Mouse (Mus musculus) kidney, embryonic 15.5 days (tissue): Measurements from ENCODE around the gene B4galnt3. TPM values are rescaled to one million over a fixed set of nuclear protein-coding genes. Genes with fewer than 3 reads are reported as not detected.
A peak's percentile ranks its signal among the peaks of the same experiment; 100 is the strongest.

Source experiments
- ATAC-seq: fragments of 200-750 bp; cut with Nextera tagmentation; replicated peaks from 2 replicates; pipeline ENCODE4 v1.8.0; 2017; ENCODE audit warnings: moderate TSS enrichment; ENCODE audit not compliant: low FRiP score
- H3K27ac ChIP-seq: fragments of 300-500 bp; sonication (generic); 2 replicates; pipeline ENCODE4 v1.5.1; 2015; ENCODE audit warnings: mild to moderate bottlenecking, inconsistent platforms
- H3K27me3 ChIP-seq: fragments of 300-500 bp; sonication (generic); 2 replicates; pipeline ENCODE4 v1.6.1; 2015; ENCODE audit warnings: inconsistent platforms
- H3K36me3 ChIP-seq: fragments of 300-500 bp; sonication (generic); 2 replicates; pipeline ENCODE4 v1.6.1; 2015; ENCODE audit warnings: inconsistent platforms
- H3K4me1 ChIP-seq: fragments of 300-500 bp; sonication (generic); 2 replicates; pipeline ENCODE4 v1.6.1; 2015; ENCODE audit warnings: inconsistent platforms
- H3K4me2 ChIP-seq: fragments of 300-500 bp; sonication (generic); 2 replicates; pipeline ENCODE4 v1.6.1; 2015; ENCODE audit warnings: moderate library complexity, mild to moderate bottlenecking, inconsistent platforms
- H3K4me3 ChIP-seq: fragments of 300-500 bp; sonication (generic); replicated peaks from 2 replicates; pipeline ENCODE4 v1.5.1; 2015; ENCODE audit warnings: mild to moderate bottlenecking, inconsistent platforms
- H3K9ac ChIP-seq: fragments of 300-500 bp; sonication (generic); 2 replicates; pipeline ENCODE4 v1.6.1; 2015; ENCODE audit warnings: mild to moderate bottlenecking, inconsistent platforms
- H3K9me3 ChIP-seq: fragments of 300-500 bp; sonication (generic); replicated peaks from 2 replicates; pipeline ENCODE4 v1.6.1; 2016; ENCODE audit warnings: inconsistent platforms
- WGBS: fragments of 180-500 bp; shearing (Covaris S2); methylation state at CpG from one replicate; pipeline ENCODE4 v1.1.7; 2015; ENCODE audit warnings: mixed read lengths; 5-methylcytosine and 5-hydroxymethylcytosine counted together
- polyA plus RNA-seq: library from polyadenylated mRNA; unstranded; fragments of >200 nt; fragmentation: Nextera tagmentation; extraction: Ambion mirVana; gene quantifications from 2 replicates; pipeline ENCODE4 v1.2.1, GENCODE M21; 2015

Gene B4galnt3
- polyA plus RNA-seq, 1 experiment from 2014 or later = 2.2 TPM

GRCm38 (mm10) chr6:120211536-120211935, 82.8 kb downstream of the B4galnt3 start:
- Histone ChIP-seq H3K27me3 (no peaks in the 10 kb centered on the region), H3K4me3 (no peak overlapping the region), H3K27ac (no peak overlapping the region), H3K4me1 (no peaks in the 10 kb centered on the region), H3K9ac (no peak overlapping the region), H3K36me3 (peaks cover 6% of the 10 kb centered on the region; the same call in 1 of the 2 replicates), H3K4me2 (no peak overlapping the region), H3K9me3 (no peaks in the 10 kb centered on the region)
- 76% methylated on average over 6 of the region's 6 CpGs for WGBS
- no peak for ATAC-seq

- no peak overlapping the region for H3K4me3 ChIP-seq
- H3K4me1 ChIP-seq = peaks cover 9% of the 10 kb centered on the region; the same call in 1 of the 2 replicates
- no peaks in the 10 kb centered on the region for H3K27me3 ChIP-seq
- no peak overlapping the region for H3K9ac ChIP-seq
- H3K4me2 ChIP-seq = no peak overlapping the region
- H3K9me3 ChIP-seq = no peaks in the 10 kb centered on the region
- no peak for ATAC-seq
- 93% methylated on average over 5 of the region's 5 CpGs for WGBS
- no peak overlapping the region for H3K27ac ChIP-seq
- H3K36me3 ChIP-seq = peaks cover 10% of the 10 kb centered on the region; the same call in 1 of the 2 replicates
Measured at GRCm38 (mm10) chr6:120206586-120206985, 87.8 kb downstream of the B4galnt3 start.

GRCm38 (mm10) chr6:120202406-120202805, 92.0 kb downstream of the B4galnt3 start:
- peak; percentile 56; the same call in 1 of the 2 replicates for ATAC-seq
- Histone ChIP-seq H3K27ac (no peak overlapping the region), H3K36me3 (peaks cover 7% of the 10 kb centered on the region; the same call in 1 of the 2 replicates), H3K4me2 (no peak overlapping the region), H3K4me1 (peaks cover 12% of the 10 kb centered on the region; the same call in 1 of the 2 replicates), H3K27me3 (no peaks in the 10 kb centered on the region), H3K4me3 (no peak overlapping the region), H3K9ac (no peak overlapping the region), H3K9me3 (no peaks in the 10 kb centered on the region)
- WGBS = 50% methylated on average over 8 of the region's 8 CpGs

GRCm38 (mm10) chr6:120201956-120202355, 92.4 kb downstream of the B4galnt3 start:
- H3K4me1 ChIP-seq = peaks cover 12% of the 10 kb centered on the region; the same call in 1 of the 2 replicates
- H3K9ac ChIP-seq = no peak overlapping the region
- no peak overlapping the region for H3K27ac ChIP-seq
- WGBS = 33% methylated on average over 6 of the region's 6 CpGs
- H3K27me3 ChIP-seq = no peaks in the 10 kb centered on the region
- 0 out of 2 replicates have a peak, but pooled peaks have one; percentile 1 for ATAC-seq
- peaks cover 7% of the 10 kb centered on the region; the same call in 1 of the 2 replicates for H3K36me3 ChIP-seq
- H3K9me3 ChIP-seq = no peaks in the 10 kb centered on the region
- H3K4me2 ChIP-seq = no peak overlapping the region
- no peak overlapping the region for H3K4me3 ChIP-seq

- H3K4me3 ChIP-seq = no peak overlapping the region
- no peak overlapping the region for H3K9ac ChIP-seq
- no peaks in the 10 kb centered on the region for H3K36me3 ChIP-seq
- peaks cover 14% of the 10 kb centered on the region; the same call in 1 of the 2 replicates for H3K4me1 ChIP-seq
- H3K27ac ChIP-seq = no peak overlapping the region
- H3K4me2 ChIP-seq = no peak overlapping the region
- ATAC-seq = no peak
- 0 out of 2 replicates have a peak, but pooled peaks cover 3% of the 10 kb centered on the region for H3K27me3 ChIP-seq
- 41% methylated on average over 10 of the region's 10 CpGs for WGBS
- no peaks in the 10 kb centered on the region for H3K9me3 ChIP-seq
Measured at GRCm38 (mm10) chr6:120199638-120200394, 94.5 kb downstream of the B4galnt3 start.

- Histone ChIP-seq H3K4me3 (no peak overlapping the region), H3K4me2 (no peak overlapping the region), H3K4me1 (peaks cover 16% of the 10 kb centered on the region; the same call in 1 of the 2 replicates), H3K27ac (no peak overlapping the region), H3K9me3 (no peaks in the 10 kb centered on the region), H3K36me3 (no peaks in the 10 kb centered on the region), H3K9ac (no peak overlapping the region), H3K27me3 (0 out of 2 replicates have a peak, but pooled peaks cover 3% of the 10 kb centered on the region)
- ATAC-seq = 0 out of 2 replicates have a peak, but pooled peaks have one; percentile 10
- 33% methylated on average over 9 of the region's 9 CpGs for WGBS
Measured at GRCm38 (mm10) chr6:120197964-120198363, 96.4 kb downstream of the B4galnt3 start.

GRCm38 (mm10) chr6:120196837-120197236, 97.5 kb downstream of the B4galnt3 start:
- Histone ChIP-seq H3K4me3 (no peak overlapping the region), H3K9me3 (no peaks in the 10 kb centered on the region), H3K4me2 (no peak overlapping the region), H3K36me3 (no peaks in the 10 kb centered on the region), H3K27me3 (0 out of 2 replicates have a peak, but pooled peaks cover 3% of the 10 kb centered on the region), H3K9ac (no peak overlapping the region), H3K27ac (no peak overlapping the region), H3K4me1 (peaks cover 15% of the 10 kb centered on the region)
- no peak for ATAC-seq
- 40% methylated on average over 2 of the region's 2 CpGs for WGBS

- no peaks in the 10 kb centered on the region for H3K36me3 ChIP-seq
- no peak overlapping the region for H3K9ac ChIP-seq
- H3K27me3 ChIP-seq = 0 out of 2 replicates have a peak, but pooled peaks cover 3% of the 10 kb centered on the region
- H3K4me1 ChIP-seq = peaks cover 15% of the 10 kb centered on the region
- no peak overlapping the region for H3K27ac ChIP-seq
- 25% methylated on average over 7 of the region's 7 CpGs for WGBS
- H3K9me3 ChIP-seq = no peaks in the 10 kb centered on the region
- no peak overlapping the region for H3K4me2 ChIP-seq
- no peak overlapping the region for H3K4me3 ChIP-seq
- no peak for ATAC-seq
Measured at GRCm38 (mm10) chr6:120194963-120195362, 99.4 kb downstream of the B4galnt3 start.

GRCm38 (mm10) chr6:120194305-120194704, 100.1 kb downstream of the B4galnt3 start:
- Histone ChIP-seq H3K4me3 (no peak overlapping the region), H3K9me3 (no peaks in the 10 kb centered on the region), H3K4me2 (no peak overlapping the region), H3K4me1 (peaks cover 15% of the 10 kb centered on the region), H3K36me3 (no peaks in the 10 kb centered on the region), H3K27me3 (0 out of 2 replicates have a peak, but pooled peaks cover 3% of the 10 kb centered on the region), H3K27ac (no peak overlapping the region), H3K9ac (no peak overlapping the region)
- WGBS = 59% methylated on average over 10 of the region's 10 CpGs
- no peak for ATAC-seq

GRCm38 (mm10) chr6:120193793-120194192, 100.6 kb downstream of the B4galnt3 start:
- H3K36me3 ChIP-seq = no peaks in the 10 kb centered on the region
- no peak overlapping the region for H3K4me2 ChIP-seq
- H3K27ac ChIP-seq = no peak overlapping the region
- 0 out of 2 replicates have a peak, but pooled peaks cover 3% of the 10 kb centered on the region for H3K27me3 ChIP-seq
- H3K4me1 ChIP-seq = peaks cover 16% of the 10 kb centered on the region
- H3K9me3 ChIP-seq = no peaks in the 10 kb centered on the region
- no peak for ATAC-seq
- WGBS = 68% methylated on average over 1 of the region's 1 CpGs
- H3K4me3 ChIP-seq = no peak overlapping the region
- no peak overlapping the region for H3K9ac ChIP-seq

- Histone ChIP-seq H3K27ac (no peak overlapping the region), H3K4me2 (no peak overlapping the region), H3K27me3 (0 out of 2 replicates have a peak, but pooled peaks cover 3% of the 10 kb centered on the region), H3K9ac (no peak overlapping the region), H3K36me3 (no peaks in the 10 kb centered on the region), H3K4me3 (no peak overlapping the region), H3K4me1 (peaks cover 22% of the 10 kb centered on the region), H3K9me3 (no peaks in the 10 kb centered on the region)
- WGBS = 29% methylated on average over 5 of the region's 5 CpGs
- no peak for ATAC-seq
Measured at GRCm38 (mm10) chr6:120193174-120193573, 101.2 kb downstream of the B4galnt3 start.

- H3K36me3 ChIP-seq = no peaks in the 10 kb centered on the region
- no peak overlapping the region; the same call in 1 of the 2 replicates for H3K4me2 ChIP-seq
Measured at GRCm38 (mm10) chr6:120192211-120192870, 102.0 kb downstream of the B4galnt3 start.

More at GRCm38 (mm10) chr6:120192211-120192870, 102.0 kb downstream of the B4galnt3 start:
- WGBS = 33% methylated on average over 15 of the region's 15 CpGs
- no peaks in the 10 kb centered on the region for H3K9me3 ChIP-seq
- no peak overlapping the region for H3K4me3 ChIP-seq
- no peak overlapping the region for H3K27ac ChIP-seq
- ATAC-seq = 0 out of 2 replicates have a peak, but pooled peaks have one; percentile 26
- H3K27me3 ChIP-seq = 0 out of 2 replicates have a peak, but pooled peaks cover 3% of the 10 kb centered on the region
- peaks cover 28% of the 10 kb centered on the region for H3K4me1 ChIP-seq
- peak overlapping the region; percentile 12; the same call in 1 of the 2 replicates for H3K9ac ChIP-seq
